Comparison of ENCODE assay signal across 9 mouse cellular contexts in genomic region chr7:28916491-28916890, GRCm38 (mm10). TPM values are rescaled to one million over a fixed set of nuclear protein-coding genes. Genes with fewer than 3 reads are reported as not detected.
DNase-seq lines count a peak whose midpoint lies in the region; ATAC-seq and TF ChIP-seq lines count a peak whose summit lies in the region.
"Had no signal": no experiment of that assay in that cellular context is flagged by ENCODE, and none has a peak within 500 bp of the region (broad histone marks: within the 10 kb centered on the region; RNA-seq: fewer than 3 reads in every experiment).

No protein-coding gene starts in this region.

- no peak for DNase-seq in left cerebral cortex, adult 2 months (ENCODE audit: extremely low spot score in 1 of 2, low spot score in 2 of 2)
- no peak for DNase-seq in left cerebral cortex, postnatal 14 days (ENCODE audit: low spot score in 2 of 2)
- DNase-seq in ZHBTc4 (ENCODE audit: low read depth, low spot score), result peak; percentile 47
- peak; percentile 60 for DNase-seq in naive thymus-derived CD4-positive, alpha-beta T cell, adult 2 months (ENCODE audit: low read depth)
- DNase-seq in spleen, adult 12 weeks (ENCODE audit: low spot score), result no peak
- DNase-seq in ovary, adult 18-20 months (ENCODE audit: low spot score), result no peak

- peak; percentile 52 for TF ChIP-seq CTCF in left cerebral cortex, adult 2 months (IDR thresholded peaks at IDR 0.05)

- H3K27ac ChIP-seq in left cerebral cortex, adult 2 months, result peak overlapping the region; percentile 77
- H3K27ac ChIP-seq: macrophage had no signal

- no peak overlapping the region for H3K4me3 ChIP-seq in left cerebral cortex, adult 2 months

- ATAC-seq in CD4-positive, CD25-positive, alpha-beta regulatory T cell, adult 4 months, result peak; percentile 71
- no peak for ATAC-seq in megakaryocyte, adult 5-6 weeks (ENCODE audit: poor library complexity, severe bottlenecking)

- intact Hi-C loops in left cerebral cortex, adult 2 months (cut with DNase I), result no loop called here
- intact Hi-C loops in left cerebral cortex, postnatal 14 days (cut with DNase I), result no loop called here

RNA-seq across cellular contexts. Expression of gene Capn12, which starts 35.3 kb away (rescaled TPM):
- total RNA-seq in left cerebral cortex, adult 2 months (2021), result 1 to 10 TPM; 1.5 to 2.0 TPM
- total RNA-seq in left cerebral cortex, postnatal 14 days (2021), result 1 to 10 TPM in 1 of 2 experiments, under 1 TPM in 1; 0.59 to 1.3 TPM
- not detected for polyA plus RNA-seq in CD4-positive, CD25-positive, alpha-beta regulatory T cell, adult 4 months (2017; shearing (Covaris generic))
- total RNA-seq in megakaryocyte, adult 5-6 weeks (2015), result not detected in 2 replicates
- not detected in 2 replicates for total RNA-seq in megakaryocyte, adult 5-6 weeks (2017)

RNA-seq across cellular contexts. Expression of gene Actn4, which starts 45.6 kb away (rescaled TPM):
- 100 to 1,000 TPM; 196 to 199 TPM for total RNA-seq in left cerebral cortex, adult 2 months (2021)
- total RNA-seq in left cerebral cortex, postnatal 14 days (2021), result 100 to 1,000 TPM; 177 to 205 TPM
- 100 to 1,000 TPM in 1 of 2 experiments, 10 to 100 TPM in 1; 82.6 to 106 TPM for polyA plus RNA-seq in CD4-positive, CD25-positive, alpha-beta regulatory T cell, adult 4 months (2017; shearing (Covaris generic))
- 82.5 and 87.8 TPM in 2 replicates for total RNA-seq in megakaryocyte, adult 5-6 weeks (2015)
- 44.7 and 55.1 TPM in 2 replicates for total RNA-seq in megakaryocyte, adult 5-6 weeks (2017)

RNA-seq across cellular contexts. Expression of gene Lgals7, which starts 52.8 kb away (rescaled TPM):
- total RNA-seq in left cerebral cortex, adult 2 months (2021), result under 1 TPM in 1 of 2 experiments, not detected in 1; 0.49 TPM
- under 1 TPM in 1 of 2 experiments, not detected in 1; 0.47 TPM for total RNA-seq in left cerebral cortex, postnatal 14 days (2021)
- 1 to 10 TPM; 1.1 to 1.6 TPM for polyA plus RNA-seq in CD4-positive, CD25-positive, alpha-beta regulatory T cell, adult 4 months (2017; shearing (Covaris generic))
- total RNA-seq in megakaryocyte, adult 5-6 weeks (2015), result not detected in 2 replicates
- not detected in 2 replicates for total RNA-seq in megakaryocyte, adult 5-6 weeks (2017)
- polyA plus RNA-seq: macrophage had no signal

Comparison
In these comparisons a context has a peak if more than half of its experiments do, and no peak if none do; other contexts are left out.
1. DNase-seq: peak in ZHBTc4 (single experiment) and naive thymus-derived CD4-positive, alpha-beta T cell, adult 2 months (single experiment); none in left cerebral cortex, adult 2 months (0 of 2), left cerebral cortex, postnatal 14 days (0 of 2), spleen, adult 12 weeks (single experiment) and ovary, adult 18-20 months (single experiment).